Mouse (Mus musculus): Measurements from ENCODE around the gene Fam171a1. TPM values are rescaled to one million over a fixed set of nuclear protein-coding genes. Genes with fewer than 3 reads are reported as not detected.

Fam171a1 gene
- polyA plus RNA-seq, 1 experiment from 2014 or later = 11.2 TPM

DNA sequence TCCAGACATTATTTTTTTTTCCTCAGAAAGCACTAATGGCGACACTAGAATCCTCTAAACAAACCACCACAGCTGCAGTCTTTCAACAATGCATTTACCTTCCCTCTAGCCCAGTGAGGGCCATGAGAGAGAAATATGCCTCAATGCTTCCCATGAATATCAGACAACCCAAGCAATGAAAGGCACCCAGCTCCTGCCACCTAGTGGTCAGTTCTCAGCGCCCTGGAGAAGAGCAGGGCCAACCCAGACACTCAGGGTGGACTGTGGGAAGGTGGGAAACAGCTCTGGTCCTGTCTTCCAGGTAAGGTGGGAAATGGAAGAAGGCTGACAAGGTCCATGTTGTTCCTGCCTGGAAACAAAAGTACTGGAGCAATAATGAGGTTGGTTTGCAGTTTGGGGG is 115.0 kb downstream of the Fam171a1 start:
- H3K36me3 ChIP-seq (ENCODE audit: control insufficient read depth, insufficient read depth, low read length) = no peaks in the 10 kb centered on the region
- H3K4me2 ChIP-seq = no peak overlapping the region
- H3K4me3 ChIP-seq (ENCODE audit: low read depth, low read length) = no peak overlapping the region
- peak; percentile 39 for DNase-seq (ENCODE audit: low spot score)
- H3K9ac ChIP-seq (ENCODE audit: low read depth, low read length) = no peak overlapping the region
- H3K27ac ChIP-seq (ENCODE audit: low read depth, low read length) = no peak overlapping the region
- peak; percentile 74 for ATAC-seq (replicated peaks; ENCODE audit: low FRiP score)
- 15% methylated on average over 2 of the region's 2 CpGs for WGBS
- no peaks in the 10 kb centered on the region for H3K4me1 ChIP-seq (replicated peaks; ENCODE audit: control insufficient read depth, insufficient read depth, low read length)
- H3K9me3 ChIP-seq (ENCODE audit: control insufficient read depth, low read length) = no peaks in the 10 kb centered on the region
- H3K27me3 ChIP-seq (replicated peaks; ENCODE audit: control insufficient read depth, insufficient read depth, low read length) = no peaks in the 10 kb centered on the region

DNA sequence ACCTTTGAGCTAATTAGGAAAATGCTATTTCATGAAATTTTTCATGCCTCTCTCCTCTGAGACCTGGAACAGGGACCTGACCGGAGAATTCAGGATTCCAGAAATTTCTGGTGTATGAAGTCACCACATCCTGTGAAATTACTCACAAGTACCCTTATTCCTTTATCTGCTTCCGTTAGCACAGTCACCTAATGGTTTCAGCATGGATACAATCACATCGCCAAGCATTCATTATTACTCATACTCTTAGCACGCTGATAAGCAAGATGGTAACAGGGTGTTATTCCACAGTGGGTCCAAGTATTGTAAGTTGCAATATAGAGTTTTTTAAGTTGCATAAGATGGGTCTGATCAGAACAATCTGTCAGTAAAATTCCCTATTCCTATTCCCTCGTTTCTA is 125.2 kb downstream of the Fam171a1 start:
- Histone ChIP-seq H3K4me2 (no peak overlapping the region), H3K4me3 (ENCODE audit: low read depth, low read length) (no peak overlapping the region), H3K27me3 (replicated peaks; ENCODE audit: control insufficient read depth, insufficient read depth, low read length) (no peaks in the 10 kb centered on the region), H3K4me1 (replicated peaks; ENCODE audit: control insufficient read depth, insufficient read depth, low read length) (no peaks in the 10 kb centered on the region), H3K9ac (ENCODE audit: low read depth, low read length) (no peak overlapping the region), H3K27ac (ENCODE audit: low read depth, low read length) (no peak overlapping the region), H3K36me3 (ENCODE audit: control insufficient read depth, insufficient read depth, low read length) (no peaks in the 10 kb centered on the region), H3K9me3 (ENCODE audit: control insufficient read depth, low read length) (no peaks in the 10 kb centered on the region)
- WGBS = 58% methylated on average over 5 of the region's 5 CpGs
- ATAC-seq (replicated peaks; ENCODE audit: low FRiP score) (no peak), DNase-seq (ENCODE audit: low spot score) (peak; percentile 1)

DNA sequence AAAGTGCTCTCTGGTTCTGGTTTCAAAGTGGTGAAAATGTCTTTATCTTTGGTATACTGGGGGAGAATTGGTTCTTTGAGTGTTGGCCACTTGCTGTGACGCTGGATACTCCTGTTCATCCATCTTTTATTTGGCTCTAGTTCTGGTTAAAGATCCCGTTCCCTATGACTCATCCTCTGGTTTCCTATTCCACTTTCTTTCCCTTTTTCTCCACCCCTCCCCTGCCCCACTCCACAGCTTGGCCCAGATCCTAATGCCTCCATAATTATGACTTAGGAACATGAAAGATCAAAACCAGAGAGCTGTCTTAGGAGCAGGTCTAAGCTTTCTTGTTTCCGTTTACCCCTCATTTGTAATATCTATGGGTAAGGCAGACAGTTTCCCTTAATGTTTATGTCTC is 130.2 kb downstream of the Fam171a1 start:
- ATAC-seq (replicated peaks; ENCODE audit: low FRiP score) = no peak
- no peaks in the 10 kb centered on the region for H3K9me3 ChIP-seq (ENCODE audit: control insufficient read depth, low read length)
- H3K36me3 ChIP-seq (ENCODE audit: control insufficient read depth, insufficient read depth, low read length) = no peaks in the 10 kb centered on the region
- H3K4me3 ChIP-seq (ENCODE audit: low read depth, low read length) = no peak overlapping the region
- H3K27me3 ChIP-seq (replicated peaks; ENCODE audit: control insufficient read depth, insufficient read depth, low read length) = no peaks in the 10 kb centered on the region
- H3K27ac ChIP-seq (ENCODE audit: low read depth, low read length) = no peak overlapping the region
- H3K4me1 ChIP-seq (replicated peaks; ENCODE audit: control insufficient read depth, insufficient read depth, low read length) = no peaks in the 10 kb centered on the region
- no peak overlapping the region for H3K9ac ChIP-seq (ENCODE audit: low read depth, low read length)
- H3K4me2 ChIP-seq = no peak overlapping the region
- WGBS = 54% methylated on average over 3 of the region's 3 CpGs
- DNase-seq (ENCODE audit: low spot score) = no peak

DNA sequence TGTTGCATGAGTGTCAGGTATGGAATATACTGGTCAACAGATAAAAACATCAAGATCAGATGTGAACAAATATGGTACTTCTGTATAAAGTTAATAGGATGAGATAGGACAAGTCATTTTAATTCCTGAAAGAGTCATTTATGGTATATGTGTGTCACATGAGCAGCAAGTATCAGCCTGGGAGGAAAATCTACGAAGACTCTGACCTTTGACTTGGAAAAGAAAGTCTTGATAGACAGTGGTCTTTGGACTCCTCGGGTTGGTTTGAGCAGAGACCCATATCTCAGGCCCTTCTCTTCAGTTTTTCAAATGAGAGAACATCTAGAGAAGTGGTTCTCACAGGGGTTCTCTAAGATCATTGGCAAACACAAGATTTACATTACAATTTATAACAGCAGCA is 137.3 kb downstream of the Fam171a1 start:
- no peaks in the 10 kb centered on the region for H3K4me1 ChIP-seq (replicated peaks; ENCODE audit: control insufficient read depth, insufficient read depth, low read length)
- no peak overlapping the region for H3K4me3 ChIP-seq (ENCODE audit: low read depth, low read length)
- 64% methylated on average over 2 of the region's 2 CpGs for WGBS
- H3K9ac ChIP-seq (ENCODE audit: low read depth, low read length) = no peak overlapping the region
- no peak overlapping the region for H3K27ac ChIP-seq (ENCODE audit: low read depth, low read length)
- no peaks in the 10 kb centered on the region for H3K9me3 ChIP-seq (ENCODE audit: control insufficient read depth, low read length)
- DNase-seq (ENCODE audit: low spot score) (no peak), ATAC-seq (replicated peaks; ENCODE audit: low FRiP score) (no peak)
- H3K4me2 ChIP-seq = no peak overlapping the region
- H3K36me3 ChIP-seq (ENCODE audit: control insufficient read depth, insufficient read depth, low read length) = no peaks in the 10 kb centered on the region
- H3K27me3 ChIP-seq (replicated peaks; ENCODE audit: control insufficient read depth, insufficient read depth, low read length) = no peaks in the 10 kb centered on the region

DNA sequence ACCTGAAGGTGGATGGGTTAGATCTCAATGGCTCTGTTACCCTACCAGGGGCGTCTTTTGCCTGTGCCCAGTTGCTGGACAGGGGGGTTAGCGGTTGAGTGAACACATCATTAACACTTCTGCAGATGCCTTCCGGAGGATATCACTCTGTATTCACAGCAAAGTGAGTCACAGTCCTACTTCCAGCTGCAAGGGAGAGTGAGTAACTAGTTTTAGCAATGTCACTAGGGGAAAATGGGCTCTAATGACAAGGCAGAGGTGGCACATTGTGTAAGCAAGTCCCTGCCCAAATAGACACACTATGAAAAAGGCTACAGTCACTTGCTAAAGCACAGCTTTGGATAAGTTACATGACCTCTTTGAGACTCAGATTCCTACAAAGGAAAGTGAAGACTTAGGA is 152.4 kb downstream of the Fam171a1 start:
- Histone ChIP-seq H3K36me3 (ENCODE audit: control insufficient read depth, insufficient read depth, low read length) (no peaks in the 10 kb centered on the region), H3K27ac (ENCODE audit: low read depth, low read length) (no peak overlapping the region), H3K9me3 (ENCODE audit: control insufficient read depth, low read length) (no peaks in the 10 kb centered on the region), H3K27me3 (replicated peaks; ENCODE audit: control insufficient read depth, insufficient read depth, low read length) (no peaks in the 10 kb centered on the region), H3K4me3 (ENCODE audit: low read depth, low read length) (no peak overlapping the region), H3K4me1 (replicated peaks; ENCODE audit: control insufficient read depth, insufficient read depth, low read length) (no peaks in the 10 kb centered on the region), H3K4me2 (no peak overlapping the region), H3K9ac (ENCODE audit: low read depth, low read length) (no peak overlapping the region)
- 78% methylated on average over 3 of the region's 3 CpGs for WGBS
- DNase-seq (ENCODE audit: low spot score) (no peak), ATAC-seq (replicated peaks; ENCODE audit: low FRiP score) (no peak)

DNA sequence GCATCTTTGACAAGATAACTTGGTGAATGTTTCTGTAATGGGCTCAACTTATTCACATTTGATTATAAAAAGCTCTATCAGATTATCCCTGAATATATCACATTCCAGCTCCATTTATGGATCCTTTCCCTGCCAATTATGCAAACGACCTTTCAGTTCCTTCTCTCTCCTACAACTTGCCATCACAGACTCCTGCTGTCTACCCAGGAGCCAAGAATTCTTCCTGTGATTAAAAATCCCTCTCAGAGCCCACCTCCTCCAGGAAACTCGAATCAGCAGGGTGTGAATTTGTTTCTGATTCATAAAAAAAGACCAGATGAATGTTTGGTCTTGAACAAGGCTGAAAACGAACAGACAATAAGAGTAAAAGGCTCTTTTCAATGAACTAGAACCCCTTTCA is 153.9 kb downstream of the Fam171a1 start:
- no peaks in the 10 kb centered on the region for H3K36me3 ChIP-seq (ENCODE audit: control insufficient read depth, insufficient read depth, low read length)
- no peaks in the 10 kb centered on the region for H3K4me1 ChIP-seq (replicated peaks; ENCODE audit: control insufficient read depth, insufficient read depth, low read length)
- no peak for ATAC-seq (replicated peaks; ENCODE audit: low FRiP score)
- no peak for DNase-seq (ENCODE audit: low spot score)
- no peaks in the 10 kb centered on the region for H3K9me3 ChIP-seq (ENCODE audit: control insufficient read depth, low read length)
- WGBS = 27% methylated on average over 3 of the region's 3 CpGs
- no peak overlapping the region for H3K9ac ChIP-seq (ENCODE audit: low read depth, low read length)
- H3K4me2 ChIP-seq = no peak overlapping the region
- H3K4me3 ChIP-seq (ENCODE audit: low read depth, low read length) = no peak overlapping the region
- H3K27ac ChIP-seq (ENCODE audit: low read depth, low read length) = no peak overlapping the region
- H3K27me3 ChIP-seq (replicated peaks; ENCODE audit: control insufficient read depth, insufficient read depth, low read length) = no peaks in the 10 kb centered on the region

DNA sequence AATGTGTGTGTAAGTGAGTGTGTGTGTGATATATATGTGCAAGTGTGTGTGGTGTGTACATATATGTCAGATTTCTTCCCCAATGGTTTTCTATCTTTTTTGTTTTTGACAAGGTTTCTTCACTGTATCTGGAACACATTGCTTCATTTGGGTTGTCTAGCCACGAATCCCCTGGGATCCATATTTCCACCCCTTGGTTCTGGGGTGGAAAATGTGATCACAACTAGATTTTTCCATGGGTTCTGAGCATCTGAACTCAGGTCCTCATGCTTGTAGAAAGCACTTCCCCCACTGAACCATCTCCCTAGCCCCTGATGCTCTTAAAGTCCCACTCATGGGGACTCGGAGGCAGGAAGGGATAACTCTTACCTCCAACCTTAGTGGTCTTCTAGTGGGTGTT is 159.3 kb downstream of the Fam171a1 start:
- Histone ChIP-seq H3K27ac (ENCODE audit: low read depth, low read length) (no peak overlapping the region), H3K4me1 (replicated peaks; ENCODE audit: control insufficient read depth, insufficient read depth, low read length) (no peaks in the 10 kb centered on the region), H3K4me2 (no peak overlapping the region), H3K27me3 (replicated peaks; ENCODE audit: control insufficient read depth, insufficient read depth, low read length) (no peaks in the 10 kb centered on the region), H3K9me3 (ENCODE audit: control insufficient read depth, low read length) (no peaks in the 10 kb centered on the region), H3K4me3 (ENCODE audit: low read depth, low read length) (no peak overlapping the region), H3K36me3 (ENCODE audit: control insufficient read depth, insufficient read depth, low read length) (no peaks in the 10 kb centered on the region), H3K9ac (ENCODE audit: low read depth, low read length) (no peak overlapping the region)
- DNase-seq (ENCODE audit: low spot score) (no peak), ATAC-seq (replicated peaks; ENCODE audit: low FRiP score) (no peak)
- WGBS = 73% methylated on average over 2 of the region's 2 CpGs

DNA sequence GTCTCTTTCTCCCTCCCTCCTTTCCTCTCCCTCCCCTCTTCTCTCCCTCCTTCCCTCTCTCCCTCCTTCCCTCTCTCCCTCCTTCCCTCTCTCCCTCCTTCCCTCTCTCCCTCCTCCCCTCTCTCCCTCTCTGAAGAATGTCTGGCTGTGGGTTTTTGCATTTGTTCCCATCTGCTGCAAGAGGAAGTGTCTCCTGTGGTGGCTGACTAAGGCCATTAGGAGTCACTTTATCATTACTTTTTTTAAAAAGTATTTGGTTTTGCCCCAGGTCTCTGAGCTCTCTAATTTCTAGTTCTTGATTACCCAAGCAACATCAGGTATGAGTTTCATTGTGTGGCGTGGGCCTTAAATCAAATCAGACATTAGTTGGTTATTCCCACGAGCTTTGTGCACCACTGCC is 162.1 kb downstream of the Fam171a1 start:
- no peak overlapping the region for H3K4me2 ChIP-seq
- no peaks in the 10 kb centered on the region for H3K36me3 ChIP-seq (ENCODE audit: control insufficient read depth, insufficient read depth, low read length)
- no peak for ATAC-seq (replicated peaks; ENCODE audit: low FRiP score)
- no peak overlapping the region for H3K9ac ChIP-seq (ENCODE audit: low read depth, low read length)
- H3K27me3 ChIP-seq (replicated peaks; ENCODE audit: control insufficient read depth, insufficient read depth, low read length) = no peaks in the 10 kb centered on the region
- H3K4me3 ChIP-seq (ENCODE audit: low read depth, low read length) = no peak overlapping the region
- DNase-seq (ENCODE audit: low spot score) = no peak
- no peak overlapping the region for H3K27ac ChIP-seq (ENCODE audit: low read depth, low read length)
- 57% methylated on average over 2 of the region's 2 CpGs for WGBS
- H3K4me1 ChIP-seq (replicated peaks; ENCODE audit: control insufficient read depth, insufficient read depth, low read length) = no peaks in the 10 kb centered on the region
- no peaks in the 10 kb centered on the region for H3K9me3 ChIP-seq (ENCODE audit: control insufficient read depth, low read length)
